Mouse (Mus musculus) midbrain, embryonic 11.5 days (tissue): ENCODE results near the gene Sept9. TPM values are rescaled to one million over a fixed set of nuclear protein-coding genes. Genes with fewer than 3 reads are reported as not detected.

Experiments used
- ATAC-seq: fragments of 200-750 bp; cut with Nextera tagmentation; 2 replicates; pipeline ENCODE4 v1.8.0; 2017; ENCODE audit warnings: moderate TSS enrichment, moderate library complexity; ENCODE audit not compliant: low FRiP score
- DNase-seq: peaks from one replicate; pipeline ENCODE4 v3.0.0; 2015; ENCODE audit warnings: low spot score; ENCODE audit errors: missing footprints
- H3K27ac ChIP-seq: fragments of 300-500 bp; sonication (generic); 2 replicates; pipeline ENCODE4 v1.5.1; 2014; ENCODE audit warnings: low read depth, low read length
- H3K27me3 ChIP-seq: fragments of 300-500 bp; sonication (generic); 2 replicates; pipeline ENCODE4 v1.6.1; 2014; ENCODE audit warnings: mild to moderate bottlenecking, low read length, moderate library complexity, mixed read lengths; ENCODE audit not compliant: control insufficient read depth, insufficient read depth
- H3K36me3 ChIP-seq: fragments of 300-500 bp; sonication (generic); 2 replicates; pipeline ENCODE4 v1.6.1; 2014; ENCODE audit warnings: mild to moderate bottlenecking, low read length, moderate library complexity, mixed read lengths; ENCODE audit not compliant: control insufficient read depth, insufficient read depth
- H3K4me1 ChIP-seq: fragments of 300-500 bp; sonication (generic); 2 replicates; pipeline ENCODE4 v1.6.1; 2014; ENCODE audit warnings: low read length; ENCODE audit not compliant: control insufficient read depth, insufficient read depth
- H3K4me2 ChIP-seq: fragments of 300-500 bp; sonication (generic); 2 replicates; pipeline ENCODE4 v1.6.1; 2014; ENCODE audit warnings: mild to moderate bottlenecking, moderate library complexity
- H3K4me3 ChIP-seq: fragments of 300-500 bp; sonication (generic); 2 replicates; pipeline ENCODE4 v1.5.1; 2014; ENCODE audit warnings: low read depth, low read length
- H3K9ac ChIP-seq: fragments of 300-500 bp; sonication (generic); 2 replicates; pipeline ENCODE4 v1.6.1; 2014; ENCODE audit warnings: low read length
- H3K9me3 ChIP-seq: fragments of 300-500 bp; sonication (generic); 2 replicates; pipeline ENCODE4 v1.6.1; 2016; ENCODE audit warnings: low read length; ENCODE audit not compliant: control insufficient read depth
- WGBS: fragments of 180-500 bp; shearing (Covaris S2); extraction: QIAGEN DNeasy Blood & Tissue Kit; methylation state at CpG from one replicate; pipeline ENCODE4 v1.1.7; 2014; 5-methylcytosine and 5-hydroxymethylcytosine counted together
- polyA plus RNA-seq: library from polyadenylated mRNA; unstranded; fragments of >200 nt; fragmentation: Nextera tagmentation; extraction: Ambion mirVana; gene quantifications from 2 replicates; pipeline ENCODE4 v1.2.1, GENCODE M21; 2014

Gene Sept9
- polyA plus RNA-seq, 1 experiment from 2014 or later, result 152 TPM

DNA sequence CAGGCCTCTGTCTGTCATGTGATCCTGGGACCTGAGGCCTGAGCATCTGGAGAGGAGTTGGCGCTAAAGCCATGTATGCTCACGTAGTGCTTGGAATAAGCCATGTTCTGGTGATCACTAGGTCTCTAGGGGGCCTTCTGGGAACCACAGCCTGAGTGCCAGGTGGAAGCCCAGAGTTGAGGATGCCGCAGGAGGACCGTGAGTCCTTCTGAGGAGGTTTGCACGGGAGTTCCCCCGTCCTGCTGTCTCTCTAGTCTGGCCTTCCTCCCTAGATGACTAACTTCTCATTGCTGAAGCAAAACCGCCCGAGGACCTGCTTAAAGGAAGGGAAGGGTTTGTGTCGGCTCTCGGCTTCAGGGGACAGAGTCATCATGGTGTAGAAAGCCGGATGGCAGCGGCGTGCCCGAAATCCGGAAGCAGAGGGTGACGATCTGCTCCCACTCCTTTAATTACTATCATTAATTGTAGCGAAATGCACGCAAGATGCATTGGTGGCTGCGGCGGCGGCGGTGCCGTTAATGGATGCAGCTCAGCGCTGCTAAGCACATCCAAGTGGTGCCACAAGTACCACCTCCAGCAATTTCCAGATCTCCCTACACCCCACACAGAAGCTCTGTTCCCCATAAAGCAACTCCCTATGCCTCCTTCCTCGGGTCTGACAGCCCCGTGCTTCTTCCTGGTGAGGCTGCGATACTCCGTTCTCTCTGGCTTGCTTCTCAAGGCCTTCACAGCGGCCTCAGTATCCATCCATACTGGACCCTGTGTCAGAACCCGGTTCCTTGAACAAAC lies 92.0 kb downstream of the Sept9 start:
- Histone ChIP-seq H3K9ac (no peak overlapping the region), H3K36me3 (peaks cover 18% of the 10 kb centered on the region), H3K27me3 (no peaks in the 10 kb centered on the region), H3K9me3 (no peaks in the 10 kb centered on the region), H3K27ac (no peak overlapping the region), H3K4me2 (no peak overlapping the region), H3K4me3 (no peak overlapping the region), H3K4me1 (peaks cover 2% of the 10 kb centered on the region)
- ATAC-seq (no peak), DNase-seq (no peak)
- WGBS, result 94% methylated on average over 30 of the region's 30 CpGs

DNA sequence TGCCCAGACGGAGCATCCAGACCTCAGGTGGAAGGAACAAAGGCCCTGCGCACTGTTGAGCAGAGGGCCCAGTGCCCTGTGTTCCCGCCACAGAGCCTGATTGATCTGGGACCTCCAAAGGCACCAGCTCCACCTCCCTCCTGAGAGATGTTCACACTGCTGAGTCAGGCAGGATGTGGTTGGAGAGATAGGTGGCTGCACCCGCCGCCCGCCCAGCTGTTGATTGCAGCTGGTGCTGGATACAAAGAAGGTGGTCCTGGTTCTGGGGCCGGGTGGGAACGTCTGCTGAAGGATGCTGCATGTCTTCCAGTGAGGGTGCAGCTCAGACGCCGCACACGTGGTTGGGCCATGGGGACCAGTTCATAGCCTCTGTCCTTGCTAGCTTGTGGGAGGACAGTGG lies 93.0 kb downstream of the Sept9 start:
- no peak for DNase-seq
- 88% methylated on average over 11 of the region's 11 CpGs for WGBS
- ATAC-seq, result no peak
- no peaks in the 10 kb centered on the region for H3K27me3 ChIP-seq
- no peak overlapping the region for H3K4me2 ChIP-seq
- peaks cover 18% of the 10 kb centered on the region for H3K36me3 ChIP-seq
- H3K27ac ChIP-seq, result no peak overlapping the region
- H3K9ac ChIP-seq, result no peak overlapping the region
- H3K4me3 ChIP-seq, result no peak overlapping the region
- H3K4me1 ChIP-seq, result peaks cover 2% of the 10 kb centered on the region
- H3K9me3 ChIP-seq, result no peaks in the 10 kb centered on the region

- DNase-seq, result no peak
- Histone ChIP-seq H3K27me3 (no peaks in the 10 kb centered on the region), H3K4me2 (no peak overlapping the region), H3K4me3 (no peak overlapping the region), H3K4me1 (peaks cover 2% of the 10 kb centered on the region), H3K27ac (no peak overlapping the region), H3K9me3 (no peaks in the 10 kb centered on the region), H3K36me3 (peaks cover 18% of the 10 kb centered on the region), H3K9ac (0 out of 2 replicates have a peak overlapping the region, but pooled peaks have one; percentile 25)
- ATAC-seq, result no peak
- 59% methylated on average over 6 of the region's 7 CpGs for WGBS
Measured at GRCm38 (mm10) chr11:117295266-117295665, 95.8 kb downstream of the Sept9 start.

GRCm38 (mm10) chr11:117296116-117296499 lies 96.6 kb downstream of the Sept9 start:
- Histone ChIP-seq H3K4me1 (peaks cover 2% of the 10 kb centered on the region), H3K9ac (no peak overlapping the region), H3K9me3 (no peaks in the 10 kb centered on the region), H3K4me3 (no peak overlapping the region), H3K36me3 (peaks cover 12% of the 10 kb centered on the region), H3K27me3 (no peaks in the 10 kb centered on the region), H3K4me2 (no peak overlapping the region), H3K27ac (no peak overlapping the region)
- ATAC-seq (no peak), DNase-seq (no peak)
- 70% methylated on average over 4 of the region's 4 CpGs for WGBS

DNA sequence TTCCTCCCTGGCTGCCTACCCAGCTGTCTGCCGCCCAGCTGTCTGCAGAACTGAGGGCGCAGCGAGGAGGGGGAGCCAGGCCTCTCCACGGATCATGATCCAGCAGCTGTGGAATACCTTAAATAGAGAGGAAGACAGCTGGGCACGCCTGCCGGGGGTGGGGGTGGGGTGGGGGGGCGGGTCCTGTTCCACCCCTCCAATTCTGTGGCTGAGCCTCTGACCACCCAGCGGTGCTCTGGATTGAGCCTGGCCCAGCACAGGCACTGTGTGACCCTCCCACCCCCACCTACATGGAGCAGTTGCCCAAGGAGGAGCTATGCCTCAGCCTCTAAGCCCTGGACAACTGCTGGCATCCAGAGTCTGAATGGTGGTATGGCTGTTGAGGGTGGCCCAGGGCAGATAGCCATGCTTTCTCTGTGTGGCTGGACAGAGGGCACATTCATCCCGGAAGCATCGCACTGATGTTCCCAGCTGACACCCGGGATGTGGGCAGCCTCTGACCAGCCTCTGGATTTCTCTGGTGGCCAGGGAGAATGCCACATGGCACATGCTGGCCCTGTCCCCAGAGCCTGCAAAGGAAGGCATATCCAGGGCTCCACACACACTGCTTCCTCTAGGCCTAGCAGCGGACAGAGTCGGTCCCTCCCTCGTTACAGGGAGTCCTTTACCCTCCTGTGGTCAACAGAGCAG lies 97.2 kb downstream of the Sept9 start:
- no peak overlapping the region for H3K4me2 ChIP-seq
- H3K4me3 ChIP-seq, result no peak overlapping the region
- peaks cover 7% of the 10 kb centered on the region for H3K36me3 ChIP-seq
- 68% methylated on average over 14 of the region's 14 CpGs for WGBS
- no peaks in the 10 kb centered on the region for H3K9me3 ChIP-seq
- no peak overlapping the region for H3K27ac ChIP-seq
- DNase-seq, result no peak
- no peak overlapping the region for H3K9ac ChIP-seq
- ATAC-seq, result no peak
- H3K4me1 ChIP-seq, result peaks cover 2% of the 10 kb centered on the region
- H3K27me3 ChIP-seq, result no peaks in the 10 kb centered on the region

DNA sequence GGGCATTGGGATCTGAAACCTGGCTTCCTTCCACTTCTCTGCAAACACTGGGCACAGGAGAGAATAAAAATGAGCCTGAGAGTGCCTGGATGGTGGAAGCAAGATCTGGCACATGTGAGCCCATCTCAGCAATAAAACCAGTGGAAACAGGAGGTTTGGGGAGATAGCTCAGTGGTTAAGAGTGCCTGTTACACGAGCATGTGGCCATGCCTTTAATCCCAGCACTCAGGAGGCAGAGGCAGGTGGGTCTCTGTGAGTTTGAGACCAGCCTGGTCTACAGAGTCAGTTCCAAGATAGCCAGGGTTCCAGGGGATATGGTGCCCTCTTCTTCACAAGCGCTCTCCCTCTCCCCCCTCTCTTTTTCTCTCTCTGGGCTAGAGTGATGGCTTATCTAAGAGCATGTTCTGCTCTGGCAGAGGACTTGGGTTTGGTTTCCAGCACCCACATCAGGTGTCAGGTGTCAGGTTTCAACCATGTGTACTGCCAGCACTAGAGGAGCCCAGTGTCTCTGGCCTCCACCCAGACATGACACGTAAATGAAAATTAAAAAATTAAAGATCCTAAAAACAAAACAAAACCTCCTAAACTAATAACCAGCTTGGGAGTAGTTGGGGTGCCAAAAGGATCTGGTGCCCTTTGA lies 97.8 kb downstream of the Sept9 start:
- no peak overlapping the region for H3K4me3 ChIP-seq
- 89% methylated on average over 3 of the region's 3 CpGs for WGBS
- no peak overlapping the region for H3K27ac ChIP-seq
- no peaks in the 10 kb centered on the region for H3K9me3 ChIP-seq
- no peak overlapping the region for H3K9ac ChIP-seq
- no peaks in the 10 kb centered on the region for H3K27me3 ChIP-seq
- DNase-seq (no peak), ATAC-seq (no peak)
- no peak overlapping the region for H3K4me2 ChIP-seq
- H3K36me3 ChIP-seq, result no peaks in the 10 kb centered on the region; the same call in 1 of the 2 replicates
- peaks cover 2% of the 10 kb centered on the region for H3K4me1 ChIP-seq

GRCm38 (mm10) chr11:117299741-117300140 lies 100.3 kb downstream of the Sept9 start:
- H3K36me3 ChIP-seq, result no peaks in the 10 kb centered on the region
- 93% methylated on average over 6 of the region's 6 CpGs for WGBS
- ATAC-seq (no peak), DNase-seq (no peak)
- H3K9me3 ChIP-seq, result no peaks in the 10 kb centered on the region
- no peak overlapping the region for H3K4me3 ChIP-seq
- no peak overlapping the region for H3K27ac ChIP-seq
- peaks cover 2% of the 10 kb centered on the region for H3K4me1 ChIP-seq
- H3K27me3 ChIP-seq, result no peaks in the 10 kb centered on the region
- H3K9ac ChIP-seq, result no peak overlapping the region
- no peak overlapping the region for H3K4me2 ChIP-seq

- Histone ChIP-seq H3K4me1 (peaks cover 2% of the 10 kb centered on the region; the same call in 1 of the 2 replicates), H3K27me3 (no peaks in the 10 kb centered on the region), H3K36me3 (no peaks in the 10 kb centered on the region), H3K9ac (no peak overlapping the region), H3K4me2 (no peak overlapping the region), H3K4me3 (no peak overlapping the region), H3K27ac (no peak overlapping the region), H3K9me3 (no peaks in the 10 kb centered on the region)
- DNase-seq (no peak), ATAC-seq (no peak)
- 84% methylated on average over 4 of the region's 4 CpGs for WGBS
Measured at GRCm38 (mm10) chr11:117300809-117301208, 101.3 kb downstream of the Sept9 start.

GRCm38 (mm10) chr11:117301716-117302115 lies 102.3 kb downstream of the Sept9 start:
- Histone ChIP-seq H3K4me3 (no peak overlapping the region), H3K9me3 (no peaks in the 10 kb centered on the region), H3K9ac (no peak overlapping the region), H3K4me2 (no peak overlapping the region), H3K4me1 (no peaks in the 10 kb centered on the region), H3K27me3 (no peaks in the 10 kb centered on the region), H3K27ac (no peak overlapping the region), H3K36me3 (no peaks in the 10 kb centered on the region)
- ATAC-seq, result no peak
- WGBS, result 84% methylated on average over 6 of the region's 6 CpGs
- DNase-seq, result no peak
